Mouse (Mus musculus) thymus, adult 2 months (tissue): ENCODE measurements around the gene Ccnb1. TPM values are rescaled to one million over a fixed set of nuclear protein-coding genes. Genes with fewer than 3 reads are reported as not detected.

Experiments
- DNase-seq: peaks from one replicate; pipeline ENCODE4 v3.0.0; 2021
- H3K27ac ChIP-seq: fragments of 200-500 bp; 2 replicates; pipeline ENCODE4 v1.5.1; 2012; ENCODE audit warnings: low read length, control low read depth; ENCODE audit not compliant: control insufficient read depth, insufficient read depth
- H3K27me3 ChIP-seq: fragments of 200-500 bp; 2 replicates; pipeline ENCODE4 v1.6.1; 2012; ENCODE audit warnings: mild to moderate bottlenecking, low read length, moderate library complexity, mixed read lengths; ENCODE audit not compliant: control insufficient read depth, insufficient read depth
- H3K36me3 ChIP-seq: fragments of 200-500 bp; 2 replicates; pipeline ENCODE4 v1.6.1; 2012; ENCODE audit warnings: mild to moderate bottlenecking, low read length, moderate library complexity; ENCODE audit not compliant: control insufficient read depth, insufficient read depth
- H3K4me1 ChIP-seq: fragments of 200-500 bp; replicated peaks from 2 replicates; pipeline ENCODE4 v1.6.1; 2012; ENCODE audit warnings: low read length; ENCODE audit not compliant: control insufficient read depth, insufficient read depth
- H3K4me3 ChIP-seq: fragments of 200-500 bp; 2 replicates; pipeline ENCODE4 v1.5.1; 2012; ENCODE audit warnings: mild to moderate bottlenecking, low read length, control low read depth, moderate library complexity; ENCODE audit not compliant: control insufficient read depth, insufficient read depth
- CTCF ChIP-seq: fragments of 200-500 bp; IDR thresholded peaks from 2 replicates; pipeline ENCODE4 v1.5.1; 2012; ENCODE audit warnings: mild to moderate bottlenecking, control low read depth, low read length, moderate library complexity, borderline replicate concordance; ENCODE audit not compliant: control insufficient read depth, poor library complexity, insufficient read depth; ENCODE audit errors: extremely low read depth
- POLR2A ChIP-seq: fragments of 200-500 bp; IDR thresholded peaks from 2 replicates; pipeline ENCODE4 v1.6.1; 2012; ENCODE audit warnings: mild to moderate bottlenecking, low read length, control low read depth, moderate library complexity; ENCODE audit not compliant: control insufficient read depth, poor library complexity, insufficient read depth; ENCODE audit errors: extremely low read depth
- WGBS: fragments of 180-500 bp; shearing (Covaris S2); methylation state at CpG from one replicate; pipeline ENCODE4 v1.1.7; 2018; 5-methylcytosine and 5-hydroxymethylcytosine counted together
- polyA plus RNA-seq: library from polyadenylated mRNA; depleted of rRNA; stranded (reverse); fragments of >200 nt; gene quantifications from 2 replicates; pipeline ENCODE4 v1.2.3, GENCODE M21; 2012; rRNA removed

The Ccnb1 gene
- polyA plus RNA-seq, result 63.7 and 76.8 TPM in 2 replicates

DNA sequence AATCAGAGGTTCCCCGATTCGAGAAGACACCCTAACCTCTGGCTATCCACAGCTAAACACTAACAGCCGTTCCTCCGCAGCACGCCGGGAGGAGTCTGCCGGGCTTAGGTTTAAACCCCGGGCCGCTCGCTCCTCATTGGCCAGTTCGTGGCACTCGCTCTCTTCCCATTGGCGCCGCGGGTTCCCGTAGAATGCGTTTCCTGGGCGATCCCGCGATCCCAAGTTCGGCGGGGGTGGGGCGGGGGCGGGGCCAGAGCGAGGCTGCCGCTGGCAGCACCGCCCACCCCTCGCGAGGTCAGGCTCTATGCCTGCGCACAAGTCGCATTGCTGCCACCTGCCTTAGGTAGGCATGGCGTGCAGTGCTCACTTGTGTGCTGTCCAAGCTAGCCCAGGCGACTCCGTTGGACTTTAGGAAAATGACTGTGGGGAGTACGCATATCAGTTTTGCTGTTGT is at the start of gene Ccnb1:
Ccnb1 (minus strand) TSS at position 157 of the 454 bp plus-strand sequence.
- no peak within 1 kb of the TSS for H3K27ac ChIP-seq
- peaks cover 12% of the 10 kb centered on the region for H3K4me1 ChIP-seq
- H3K27me3 ChIP-seq, result no peaks in the 10 kb centered on the region
- H3K4me3 ChIP-seq, result peak within 1 kb of the TSS; percentile 65
- peaks cover 4% of the 10 kb centered on the region; the same call in 1 of the 2 replicates for H3K36me3 ChIP-seq
- peak; percentile 89 for DNase-seq
- WGBS, result under 1% methylated on average over 35 of the region's 35 CpGs
- TF ChIP-seq POLR2A, result no peak
- no peak for TF ChIP-seq CTCF

DNA sequence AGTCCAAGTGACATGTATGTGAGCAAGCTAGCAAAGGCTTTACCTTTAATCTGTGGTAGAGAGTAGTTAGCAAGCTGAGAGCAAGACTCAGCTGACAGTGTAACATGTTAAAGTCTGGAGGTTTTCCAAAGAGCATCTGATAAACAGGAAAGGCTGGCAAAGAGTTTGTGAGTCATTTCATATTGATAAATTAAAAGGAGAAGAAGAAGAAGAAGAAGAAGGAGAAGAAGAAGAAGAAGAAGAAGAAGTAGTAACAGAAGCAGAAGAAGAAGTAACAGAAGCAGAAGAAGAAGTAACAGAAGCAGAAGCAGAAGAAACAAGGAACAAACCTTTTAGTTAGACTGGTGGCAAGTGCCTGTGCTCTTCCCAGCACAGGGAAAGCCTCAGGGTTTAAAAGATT is 48.4 kb upstream of the Ccnb1 start:
- TF ChIP-seq POLR2A, result no peak
- no peak for TF ChIP-seq CTCF
- Histone ChIP-seq H3K4me3 (no peak overlapping the region), H3K27me3 (no peaks in the 10 kb centered on the region), H3K4me1 (no peaks in the 10 kb centered on the region; the same call in 1 of the 2 replicates), H3K36me3 (no peaks in the 10 kb centered on the region), H3K27ac (no peak overlapping the region)
- no peak for DNase-seq

DNA sequence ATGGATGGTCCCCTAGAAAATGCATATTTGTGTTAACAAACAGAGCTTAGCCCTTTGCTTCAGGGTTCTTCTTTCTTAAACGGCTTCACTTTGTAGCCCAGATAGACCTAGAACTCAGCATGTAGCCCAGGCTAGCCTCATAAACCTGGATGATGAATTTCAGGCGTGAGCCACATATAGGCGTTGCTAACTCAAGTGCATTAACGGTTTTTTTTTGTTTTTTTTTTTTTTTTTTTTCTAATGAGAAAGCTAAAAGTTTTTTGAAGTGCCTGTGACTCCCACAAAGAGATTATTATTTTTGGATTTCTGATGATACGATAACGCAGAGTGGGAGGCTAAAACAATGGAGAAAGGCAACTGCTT is 47.3 kb upstream of the Ccnb1 start:
- Histone ChIP-seq H3K27ac (no peak overlapping the region), H3K4me3 (no peak overlapping the region), H3K4me1 (no peaks in the 10 kb centered on the region; the same call in 1 of the 2 replicates), H3K36me3 (no peaks in the 10 kb centered on the region), H3K27me3 (no peaks in the 10 kb centered on the region)
- TF ChIP-seq CTCF (no peak), POLR2A (no peak)
- DNase-seq, result no peak
- 45% methylated on average over 6 of the region's 6 CpGs for WGBS

DNA sequence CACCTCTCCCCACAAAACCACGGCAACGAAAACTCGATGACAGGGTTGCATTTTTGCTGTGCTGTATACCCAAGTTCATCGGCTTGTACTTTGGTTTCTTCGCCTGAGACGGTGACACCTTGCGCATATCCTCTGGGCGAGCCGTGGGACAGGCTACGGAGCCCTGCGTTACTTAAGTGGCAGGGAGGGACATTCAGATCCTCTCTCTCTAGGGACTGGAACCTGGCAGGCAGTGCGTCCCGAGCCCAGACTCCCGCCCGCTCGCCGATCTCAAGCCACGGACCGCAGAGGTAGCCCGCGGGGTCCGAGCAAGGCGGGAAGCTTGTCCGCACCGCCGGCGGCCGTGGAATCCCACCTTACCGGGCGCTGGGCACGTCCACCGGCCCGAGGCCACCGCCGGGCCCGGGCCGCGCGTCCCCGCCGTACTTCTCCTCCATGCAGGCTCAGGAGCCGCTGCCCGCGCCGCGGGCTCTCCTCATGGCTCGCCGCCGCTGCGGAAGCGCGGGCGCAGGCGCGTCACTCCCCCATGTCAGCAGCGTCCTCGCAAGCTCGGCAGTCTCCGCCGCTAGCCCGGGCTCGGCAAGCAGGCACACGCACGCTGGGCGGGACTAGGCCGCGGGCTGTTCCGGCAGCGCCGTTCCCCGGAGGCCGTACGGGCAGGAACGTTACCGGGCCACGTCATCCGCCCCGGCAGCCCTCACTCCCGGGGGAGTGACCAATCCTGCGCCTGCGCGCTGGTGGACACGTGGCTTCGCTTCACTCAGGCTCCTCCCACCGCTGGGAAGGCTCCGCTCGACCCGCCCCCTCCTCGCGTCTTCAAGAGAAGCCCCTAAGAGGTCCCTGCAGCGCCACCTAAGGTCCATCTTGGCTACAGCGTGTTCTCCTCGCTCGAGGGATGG is 46.6 kb upstream of the Ccnb1 start, which contains the start of gene Slc30a5:
Slc30a5 (minus strand) TSS at position 687 of the 899 bp plus-strand sequence.
- Histone ChIP-seq H3K27me3 (no peaks in the 10 kb centered on the region), H3K4me1 (no peaks in the 10 kb centered on the region; the same call in 1 of the 2 replicates), H3K27ac (peak within 1 kb of the TSS; percentile 14), H3K4me3 (peak within 1 kb of the TSS; percentile 69), H3K36me3 (peaks cover under 1% of the 10 kb centered on the region; the same call in 1 of the 2 replicates)
- DNase-seq, result peak; percentile 100
- WGBS, result under 1% methylated on average over 94 of the region's 94 CpGs
- TF ChIP-seq POLR2A (peak; percentile 68), CTCF (peak; percentile 83)

DNA sequence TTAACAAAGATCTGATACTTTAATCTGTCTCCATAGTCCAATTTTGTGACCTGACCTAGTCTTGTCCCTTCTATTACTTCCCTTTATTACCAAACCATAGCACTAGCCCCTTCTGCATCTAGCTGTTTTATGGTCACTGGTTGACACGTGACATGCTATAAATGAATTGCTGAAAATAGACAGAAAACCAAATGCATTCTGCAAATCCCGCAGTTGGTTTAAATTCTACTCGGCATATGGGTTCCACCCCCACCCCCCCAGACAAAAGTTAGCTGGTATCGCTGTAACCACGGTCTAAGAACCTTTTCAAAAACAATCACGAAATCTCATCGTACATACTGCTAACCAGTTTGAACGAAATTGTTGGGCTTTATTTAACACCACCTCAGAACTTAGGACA is 45.8 kb upstream of the Ccnb1 start:
- H3K4me3 ChIP-seq, result no peak overlapping the region
- peaks cover 8% of the 10 kb centered on the region; the same call in 1 of the 2 replicates for H3K36me3 ChIP-seq
- H3K27me3 ChIP-seq, result no peaks in the 10 kb centered on the region
- TF ChIP-seq POLR2A (no peak), CTCF (no peak)
- DNase-seq, result no peak
- no peaks in the 10 kb centered on the region; the same call in 1 of the 2 replicates for H3K4me1 ChIP-seq
- H3K27ac ChIP-seq, result no peak overlapping the region
- 1% methylated on average over 8 of the region's 8 CpGs for WGBS

DNA sequence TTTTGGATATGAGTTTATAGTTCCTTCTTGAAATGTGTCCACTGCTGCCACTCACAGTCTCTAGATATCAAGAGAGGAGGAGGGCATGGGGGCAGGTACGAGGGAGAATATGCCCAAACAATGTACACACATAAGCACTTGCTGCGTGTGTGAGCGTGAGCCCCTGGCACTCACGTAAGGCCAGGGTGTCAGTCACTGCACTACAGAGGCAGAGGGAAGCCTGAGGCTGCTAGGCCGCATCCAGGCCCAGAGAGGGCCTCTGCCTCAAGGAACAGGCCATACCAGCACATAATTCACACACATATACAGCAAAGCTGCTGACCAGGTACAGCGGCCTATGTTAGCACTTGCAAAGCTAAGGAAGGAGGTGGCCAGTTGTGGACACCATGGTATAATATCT is 44.8 kb upstream of the Ccnb1 start:
- Histone ChIP-seq H3K27ac (no peak overlapping the region), H3K27me3 (no peaks in the 10 kb centered on the region), H3K36me3 (peaks cover 17% of the 10 kb centered on the region), H3K4me1 (no peaks in the 10 kb centered on the region; the same call in 1 of the 2 replicates), H3K4me3 (no peak overlapping the region)
- DNase-seq, result no peak
- WGBS, result 90% methylated on average over 6 of the region's 6 CpGs
- no peak for TF ChIP-seq POLR2A
- TF ChIP-seq CTCF, result no peak
